Mouse (Mus musculus) urinary bladder, postnatal 4 days (tissue): ENCODE measurements at regions not wholly inside any gene's neighbourhood (a gene's known extent, or its start where the extent isn't known, plus 50 kb on each side); places are given as distances from the start of the nearest gene placed in this dataset.
A peak's percentile ranks its signal among the peaks of the same experiment; 100 is the strongest.

Experiments
- DNase-seq, 2 experiments: peaks; one replicate each; pipeline ENCODE4 v3.0.0; 2021 to 2022; ENCODE audit warnings: low spot score in 2 of 2

GRCm38 (mm10) chrX:5319085-5319484 is 150.0 kb downstream of the Mycs start:
- DNase-seq, result peak in 1 of 2 experiments; percentile 58

- DNase-seq, result peak in 1 of 2 experiments; percentile 58
Observed at GRCm38 (mm10) chrX:5311143-5311775, 157.8 kb downstream of the Mycs start.

GRCm38 (mm10) chrX:5310576-5310975 is 158.5 kb downstream of the Mycs start:
- peak in 1 of 2 experiments; percentile 58 for DNase-seq
